Mouse (Mus musculus) forebrain, postnatal 0 days (tissue): ENCODE measurements at regions not wholly inside any gene's neighbourhood (a gene's known extent, or its start where the extent isn't known, plus 50 kb on each side); places are given as distances from the start of the nearest gene placed in this dataset.

Source experiments
- ATAC-seq: fragments of 200-750 bp; cut with Nextera tagmentation; 2 replicates; pipeline ENCODE4 v1.8.0; 2017; ENCODE audit warnings: mild to moderate bottlenecking, moderate library complexity
- DNase-seq: peaks from one replicate; pipeline ENCODE4 v3.0.0-alpha.2; 2015
- H3K27ac ChIP-seq: fragments of 300-500 bp; sonication (generic); 2 replicates; pipeline ENCODE4 v1.5.1; 2014; ENCODE audit warnings: low read depth, mild to moderate bottlenecking, antibody characterized with exemption, low read length, moderate library complexity, mixed read lengths
- H3K27me3 ChIP-seq: fragments of 300-500 bp; sonication (generic); 2 replicates; pipeline ENCODE4 v1.6.1; 2014; ENCODE audit warnings: mild to moderate bottlenecking, low read length, mixed read lengths; ENCODE audit not compliant: insufficient read depth
- H3K36me3 ChIP-seq: fragments of 300-500 bp; sonication (generic); 2 replicates; pipeline ENCODE4 v1.6.1; 2014; ENCODE audit warnings: mild to moderate bottlenecking, moderate library complexity; ENCODE audit not compliant: insufficient read depth
- H3K4me1 ChIP-seq: fragments of 300-500 bp; sonication (generic); 2 replicates; pipeline ENCODE4 v1.6.1; 2014; ENCODE audit warnings: antibody characterized with exemption; ENCODE audit not compliant: insufficient read depth
- H3K4me2 ChIP-seq: fragments of 300-500 bp; sonication (generic); 2 replicates; pipeline ENCODE4 v1.6.1; 2014; ENCODE audit warnings: low read depth, mild to moderate bottlenecking, moderate library complexity
- H3K4me3 ChIP-seq: fragments of 300-500 bp; sonication (generic); 2 replicates; pipeline ENCODE4 v1.5.1; 2014; ENCODE audit warnings: low read depth, low read length, mixed read lengths
- H3K9ac ChIP-seq: fragments of 300-500 bp; sonication (generic); 2 replicates; pipeline ENCODE4 v1.6.1; 2014; ENCODE audit warnings: mild to moderate bottlenecking
- H3K9me3 ChIP-seq: fragments of 300-500 bp; sonication (generic); 2 replicates; pipeline ENCODE4 v1.6.1; 2016; ENCODE audit warnings: low read length
- CTCF ChIP-seq: sonication (generic); IDR thresholded peaks from 2 replicates; pipeline ENCODE4 v1.5.1; 2016; ENCODE audit warnings: antibody characterized with exemption, control low read depth, low read depth
- WGBS: fragments of 180-500 bp; shearing (Covaris S2); extraction: QIAGEN DNeasy Blood & Tissue Kit; methylation state at CpG from one replicate; pipeline ENCODE4 v1.1.7; 2014; 5-methylcytosine and 5-hydroxymethylcytosine counted together

DNA sequence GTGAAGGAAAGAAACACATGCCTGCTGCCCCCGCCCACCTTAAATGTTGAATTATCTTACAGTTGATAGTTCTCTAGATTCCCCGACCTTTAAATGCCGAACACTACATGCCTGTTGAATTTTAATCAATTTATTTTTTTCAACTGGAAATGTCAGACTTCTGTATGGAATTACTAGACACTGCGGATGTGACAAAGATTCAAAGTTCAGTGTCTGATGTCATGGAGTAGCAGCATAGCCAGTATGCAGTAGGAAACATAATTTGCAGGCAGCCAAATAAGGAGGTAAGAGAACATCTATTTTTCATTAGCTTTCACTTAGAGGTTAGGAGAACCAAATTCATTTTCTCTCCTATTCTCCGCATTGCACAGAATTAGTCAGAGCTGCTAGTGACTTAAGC lies 182.2 kb upstream of the Astn2 start:
- H3K36me3 ChIP-seq, result no peaks in the 10 kb centered on the region

DNA sequence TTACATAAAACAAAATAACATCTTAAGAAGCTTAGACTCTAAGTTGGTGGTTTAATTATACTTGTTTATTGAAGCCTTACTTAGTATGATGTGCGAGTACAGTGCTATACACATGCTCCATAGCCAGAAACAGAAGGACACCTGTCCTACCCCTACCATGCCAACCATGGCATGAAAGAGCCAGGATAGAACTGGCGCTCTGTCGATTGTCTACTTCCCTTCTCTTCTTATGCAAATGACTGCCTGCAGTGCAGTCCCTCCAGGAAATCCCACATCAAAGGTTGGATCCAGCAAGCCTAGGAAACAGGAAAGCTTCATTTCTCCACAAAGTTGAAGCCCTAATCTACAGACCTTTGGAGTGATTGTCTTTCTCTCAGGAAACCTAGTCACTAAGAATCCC lies 181.8 kb upstream of the Astn2 start:
- 6% methylated on average over 3 of the region's 3 CpGs for WGBS
- DNase-seq, result peak; percentile 11
- no peak overlapping the region for H3K9ac ChIP-seq
- H3K36me3 ChIP-seq, result no peaks in the 10 kb centered on the region
- no peak overlapping the region for H3K27ac ChIP-seq
- H3K27me3 ChIP-seq, result no peaks in the 10 kb centered on the region
- peak; percentile 66 for ATAC-seq
- H3K9me3 ChIP-seq, result no peaks in the 10 kb centered on the region
- H3K4me3 ChIP-seq, result no peak overlapping the region
- no peak for TF ChIP-seq CTCF
- no peaks in the 10 kb centered on the region for H3K4me1 ChIP-seq
- no peak overlapping the region for H3K4me2 ChIP-seq

More for the DNA sequence above, 182.2 kb upstream of the Astn2 start:
- H3K27ac ChIP-seq, result no peak overlapping the region
- H3K27me3 ChIP-seq, result no peaks in the 10 kb centered on the region
- no peak overlapping the region for H3K4me2 ChIP-seq
- ATAC-seq (peak; percentile 55; the same call in 1 of the 2 replicates), DNase-seq (no peak)
- no peak for TF ChIP-seq CTCF
- 40% methylated on average over 5 of the region's 5 CpGs for WGBS
- H3K9ac ChIP-seq, result no peak overlapping the region
- no peaks in the 10 kb centered on the region for H3K9me3 ChIP-seq
- no peaks in the 10 kb centered on the region for H3K4me1 ChIP-seq
- H3K4me3 ChIP-seq, result no peak overlapping the region

DNA sequence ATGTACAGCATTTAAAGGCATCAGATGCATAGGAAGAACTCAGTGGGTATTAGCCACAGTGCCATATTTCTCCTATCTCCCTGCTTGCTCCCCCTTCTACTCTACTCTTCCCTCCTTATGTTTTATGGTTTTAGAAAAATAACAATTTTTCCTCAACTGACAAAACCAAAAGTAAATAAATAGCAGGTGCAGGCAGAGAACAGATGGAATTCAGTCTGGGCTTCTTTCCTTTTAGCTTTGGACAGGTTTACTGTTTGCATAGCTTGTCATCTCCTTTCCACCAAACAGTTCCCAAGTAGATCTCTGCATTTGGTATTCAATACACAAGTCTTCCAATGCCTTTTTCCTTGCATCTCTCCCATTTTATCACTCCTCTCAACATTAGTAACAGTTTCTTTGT lies 152.5 kb upstream of the Astn2 start:
- H3K36me3 ChIP-seq, result no peaks in the 10 kb centered on the region
- DNase-seq (peak; percentile 41), ATAC-seq (no peak)
- H3K4me3 ChIP-seq, result no peak overlapping the region
- H3K4me2 ChIP-seq, result no peak overlapping the region
- no peaks in the 10 kb centered on the region for H3K27me3 ChIP-seq
- no peaks in the 10 kb centered on the region for H3K4me1 ChIP-seq
- TF ChIP-seq CTCF, result no peak
- H3K27ac ChIP-seq, result no peak overlapping the region
- H3K9ac ChIP-seq, result no peak overlapping the region
- H3K9me3 ChIP-seq, result no peaks in the 10 kb centered on the region

DNA sequence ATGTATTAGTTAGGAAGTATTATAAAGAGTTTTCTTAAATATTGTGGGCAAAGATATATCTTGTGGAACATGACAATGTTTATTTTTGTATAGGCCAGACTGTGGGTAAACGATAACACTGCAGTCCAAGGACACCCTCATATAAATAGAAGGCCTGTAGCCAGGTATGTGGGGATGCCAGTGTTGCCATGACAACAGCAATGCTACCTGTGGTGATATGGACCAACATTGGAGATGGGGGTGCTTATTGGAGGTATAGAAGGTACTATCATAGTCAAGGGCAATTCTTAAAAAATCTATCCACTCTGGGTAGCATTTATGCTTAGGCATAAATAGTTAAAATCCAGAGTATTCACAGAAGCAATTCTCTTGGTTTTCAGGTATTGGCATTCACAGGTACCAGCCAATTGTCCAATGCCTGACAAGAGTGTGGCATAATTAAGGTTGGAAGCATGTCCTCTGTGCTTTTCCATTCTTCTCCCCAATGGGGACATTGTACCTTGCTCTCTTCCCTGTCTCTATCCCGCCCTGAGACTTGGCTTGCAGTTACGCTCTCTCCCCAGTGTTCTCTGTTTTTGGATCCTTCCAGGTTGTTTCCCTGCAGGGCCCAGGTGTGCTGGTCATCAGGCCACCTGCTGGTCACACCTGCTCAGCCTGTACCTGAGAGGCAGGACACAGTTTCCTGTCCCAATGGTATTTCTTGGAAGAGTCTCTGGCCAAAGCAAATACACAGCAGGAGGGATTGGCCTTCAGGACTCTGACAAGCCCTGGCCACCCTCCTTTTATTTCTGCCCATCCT lies 146.1 kb upstream of the Astn2 start:
- TF ChIP-seq CTCF, result no peak
- Histone ChIP-seq H3K27ac (no peak overlapping the region), H3K36me3 (no peaks in the 10 kb centered on the region), H3K9ac (no peak overlapping the region), H3K4me2 (no peak overlapping the region), H3K4me3 (no peak overlapping the region), H3K27me3 (no peaks in the 10 kb centered on the region), H3K9me3 (no peaks in the 10 kb centered on the region), H3K4me1 (no peaks in the 10 kb centered on the region)
- DNase-seq (no peak), ATAC-seq (no peak)
- 81% methylated on average over 3 of the region's 3 CpGs for WGBS

DNA sequence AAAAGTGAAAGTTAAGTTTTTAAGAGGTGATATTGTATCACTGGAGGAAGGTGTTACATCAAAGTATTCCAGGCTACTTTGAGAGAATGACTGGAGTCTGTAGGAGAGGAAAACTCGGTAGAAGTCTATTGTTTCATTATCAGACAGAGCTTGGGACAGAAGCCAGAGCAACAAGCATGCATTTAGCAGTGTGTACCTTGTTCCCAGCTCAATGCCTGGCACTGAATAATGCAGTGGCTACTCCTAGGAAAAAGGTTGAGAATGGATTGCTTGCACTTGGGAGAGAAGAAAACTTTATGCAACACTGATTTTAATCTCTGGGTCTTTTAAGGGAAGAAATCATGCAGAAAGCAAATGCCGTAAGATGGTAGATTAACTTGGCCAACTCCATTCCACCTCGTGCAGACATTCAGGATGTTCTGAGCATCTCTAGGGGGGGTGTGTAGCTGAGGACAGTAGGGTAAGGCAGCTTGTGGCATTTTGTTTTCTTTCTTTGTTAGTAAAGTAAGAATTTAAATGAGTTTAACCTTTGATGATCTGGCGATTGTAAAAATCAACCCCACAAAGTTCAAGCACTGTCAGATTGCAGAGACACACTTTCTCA lies 138.5 kb upstream of the Astn2 start:
- WGBS, result 32% methylated on average over 4 of the region's 4 CpGs
- Histone ChIP-seq H3K27me3 (no peaks in the 10 kb centered on the region), H3K4me2 (no peak overlapping the region), H3K27ac (no peak overlapping the region), H3K9me3 (no peaks in the 10 kb centered on the region), H3K36me3 (no peaks in the 10 kb centered on the region), H3K4me1 (no peaks in the 10 kb centered on the region), H3K9ac (no peak overlapping the region), H3K4me3 (no peak overlapping the region)
- no peak for TF ChIP-seq CTCF
- DNase-seq, result no peak
- ATAC-seq, result no peak

DNA sequence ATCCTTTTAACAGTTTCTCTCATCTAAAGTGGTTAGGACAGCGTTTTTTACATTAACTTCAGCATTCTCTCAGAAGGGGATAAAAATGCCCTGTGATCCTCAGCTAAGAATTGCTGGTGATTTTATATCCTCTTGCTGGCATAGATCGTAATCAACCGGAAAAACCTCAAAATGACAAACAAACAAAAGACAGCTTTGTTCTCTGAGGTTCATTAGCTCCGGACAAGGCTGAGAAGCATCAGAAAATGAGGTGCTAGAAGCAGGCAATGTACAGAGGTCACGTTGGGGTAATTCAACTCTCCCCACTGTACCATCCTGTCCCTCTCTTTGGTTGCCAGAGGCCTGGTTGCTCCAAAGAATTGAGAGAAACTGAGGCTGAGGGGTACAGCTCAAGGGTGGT lies 120.0 kb upstream of the Astn2 start:
- DNase-seq (no peak), ATAC-seq (no peak)
- H3K27me3 ChIP-seq, result no peaks in the 10 kb centered on the region
- H3K4me3 ChIP-seq, result no peak overlapping the region
- H3K9ac ChIP-seq, result no peak overlapping the region
- TF ChIP-seq CTCF, result no peak
- H3K36me3 ChIP-seq, result no peaks in the 10 kb centered on the region
- H3K9me3 ChIP-seq, result no peaks in the 10 kb centered on the region
- H3K4me1 ChIP-seq, result no peaks in the 10 kb centered on the region
- H3K27ac ChIP-seq, result no peak overlapping the region
- H3K4me2 ChIP-seq, result no peak overlapping the region
- WGBS, result 38% methylated on average over 5 of the region's 5 CpGs

DNA sequence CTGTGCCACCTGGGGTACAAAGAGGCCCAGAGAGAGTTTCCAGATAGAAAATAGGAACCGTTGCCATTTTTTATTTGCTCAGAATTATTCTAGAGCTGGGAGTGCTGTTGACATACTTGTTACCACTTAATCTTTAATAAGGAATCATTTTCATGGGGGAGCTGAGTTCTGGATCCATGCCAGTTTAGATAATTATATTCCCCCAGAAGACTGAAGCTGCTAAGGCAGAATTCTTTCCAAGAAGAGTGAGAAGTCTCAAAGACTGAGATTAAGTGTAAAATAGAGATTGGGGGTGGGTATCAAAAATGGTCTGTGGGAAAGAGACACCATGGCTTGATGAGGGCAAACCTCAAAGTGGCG lies 119.5 kb upstream of the Astn2 start:
- Histone ChIP-seq H3K27me3 (no peaks in the 10 kb centered on the region), H3K36me3 (no peaks in the 10 kb centered on the region), H3K4me2 (no peak overlapping the region), H3K4me3 (no peak overlapping the region), H3K4me1 (no peaks in the 10 kb centered on the region), H3K9ac (no peak overlapping the region), H3K27ac (no peak overlapping the region), H3K9me3 (no peaks in the 10 kb centered on the region)
- TF ChIP-seq CTCF, result no peak
- WGBS, result 34% methylated on average over 2 of the region's 2 CpGs
- ATAC-seq, result peak; percentile 12; the same call in 1 of the 2 replicates
- no peak for DNase-seq
